Mouse (Mus musculus): Measurements from ENCODE around the gene Sdk1. TPM values are rescaled to one million over a fixed set of nuclear protein-coding genes. Genes with fewer than 3 reads are reported as not detected.

Sdk1 gene
- total and polyA plus RNA-seq, 3 experiments: 0.33 to 1.0 (median 0.94) TPM

- H3K27me3 ChIP-seq (ENCODE audit: control insufficient read depth, insufficient read depth, low read length): no peaks in the 10 kb centered on the region
- H3K9ac ChIP-seq (ENCODE audit: low read depth, low read length): no peak overlapping the region
- no peak for TF ChIP-seq CTCF (IDR thresholded peaks at IDR 0.05)
- TF ChIP-seq POLR2A (IDR thresholded peaks at IDR 0.05; ENCODE audit: insufficient read depth, low read depth, low read length): no peak
- TF ChIP-seq EP300 (IDR thresholded peaks at IDR 0.05; ENCODE audit: insufficient read depth, low read depth, low read length): no peak
- no peaks in the 10 kb centered on the region for H3K79me2 ChIP-seq (replicated peaks; ENCODE audit: control insufficient read depth, insufficient read depth, low read length)
- no peak overlapping the region for H3K27ac ChIP-seq
- H3K4me1 ChIP-seq (ENCODE audit: control insufficient read depth, insufficient read depth, low read length): no peaks in the 10 kb centered on the region
- H3K4me3 ChIP-seq: no peak overlapping the region
- no peak for DNase-seq
- intact Hi-C loops (cut with DNase I): no loop called here
- WGBS: 88% methylated on average over 11 of the region's 11 CpGs
- no peaks in the 10 kb centered on the region for H3K36me3 ChIP-seq (ENCODE audit: control insufficient read depth, insufficient read depth, low read length)
Observed at GRCm38 (mm10) chr5:141950791-141951190, 709.5 kb downstream of the Sdk1 start.

DNA sequence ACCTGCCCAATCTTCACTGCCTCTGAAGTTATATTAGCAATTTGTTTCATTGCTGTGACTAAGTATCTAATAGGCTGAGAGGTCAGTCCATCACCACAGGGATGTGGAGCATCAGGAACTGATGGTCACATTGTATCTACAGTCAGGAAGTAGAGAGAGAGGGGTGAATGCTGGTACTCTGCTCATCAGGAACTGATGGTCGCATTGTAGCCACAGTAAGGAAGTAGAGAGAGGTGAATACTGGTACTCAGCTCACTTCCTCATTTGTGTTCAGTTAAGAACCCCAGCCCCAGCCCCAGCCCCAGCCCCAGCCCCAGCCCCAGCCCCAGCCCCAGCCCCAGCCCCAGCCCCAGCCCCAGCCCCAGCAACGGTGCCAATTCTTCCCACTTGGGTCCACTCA lies 711.0 kb downstream of the Sdk1 start:
- H3K4me1 ChIP-seq (ENCODE audit: control insufficient read depth, insufficient read depth, low read length): no peaks in the 10 kb centered on the region
- no peaks in the 10 kb centered on the region; the same call in 1 of the 2 replicates for H3K27me3 ChIP-seq (ENCODE audit: control insufficient read depth, insufficient read depth, low read length)
- 80% methylated on average over 2 of the region's 2 CpGs for WGBS
- H3K27ac ChIP-seq: no peak overlapping the region
- H3K9ac ChIP-seq (ENCODE audit: low read depth, low read length): no peak overlapping the region
- intact Hi-C loops (cut with DNase I): no loop called here
- no peak for DNase-seq
- no peak overlapping the region for H3K4me3 ChIP-seq
- TF ChIP-seq CTCF (IDR thresholded peaks at IDR 0.05) (no peak), POLR2A (IDR thresholded peaks at IDR 0.05; ENCODE audit: insufficient read depth, low read depth, low read length) (no peak), EP300 (IDR thresholded peaks at IDR 0.05; ENCODE audit: insufficient read depth, low read depth, low read length) (no peak)
- no peaks in the 10 kb centered on the region for H3K36me3 ChIP-seq (ENCODE audit: control insufficient read depth, insufficient read depth, low read length)
- no peaks in the 10 kb centered on the region for H3K79me2 ChIP-seq (replicated peaks; ENCODE audit: control insufficient read depth, insufficient read depth, low read length)

DNA sequence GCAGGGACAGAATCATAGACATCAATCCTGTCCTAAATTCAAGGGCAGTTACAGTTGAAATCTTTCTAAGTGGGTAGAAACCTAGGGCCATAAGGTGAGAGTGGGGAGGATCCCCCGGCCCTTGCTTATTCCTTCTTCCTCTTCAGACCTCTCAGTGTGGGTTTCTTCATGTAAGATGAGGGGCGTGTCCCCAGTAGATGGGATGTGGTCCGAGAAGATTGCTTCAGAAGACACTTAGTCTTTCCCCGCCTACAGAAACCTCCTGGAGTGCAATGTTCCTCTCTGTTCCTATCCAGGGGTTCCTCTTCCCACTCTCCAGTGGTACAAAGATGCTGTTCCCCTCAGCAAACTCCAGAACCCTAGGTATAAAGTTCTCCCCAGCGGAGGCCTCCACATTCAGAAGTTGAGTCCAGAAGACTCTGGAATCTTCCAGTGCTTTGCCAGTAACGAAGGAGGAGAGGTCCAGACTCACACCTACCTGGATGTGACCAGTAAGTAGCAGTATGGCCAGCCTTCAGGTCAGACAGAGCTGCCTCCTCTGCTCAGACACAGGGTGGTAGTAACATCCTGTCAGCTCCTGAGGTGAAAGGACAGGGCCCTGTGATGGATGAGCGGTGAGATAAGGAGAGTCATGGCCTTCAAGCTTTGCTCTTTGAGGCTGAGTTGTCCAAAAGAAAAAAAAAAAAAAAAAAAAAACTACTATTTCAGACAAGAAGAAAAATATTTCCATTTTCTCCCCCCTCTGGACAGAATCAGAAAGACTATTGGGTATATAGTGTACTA lies 711.6 kb downstream of the Sdk1 start:
- DNase-seq: no peak
- no peaks in the 10 kb centered on the region for H3K79me2 ChIP-seq (replicated peaks; ENCODE audit: control insufficient read depth, insufficient read depth, low read length)
- no peak for TF ChIP-seq POLR2A (IDR thresholded peaks at IDR 0.05; ENCODE audit: insufficient read depth, low read depth, low read length)
- H3K27ac ChIP-seq: no peak overlapping the region
- 82% methylated on average over 7 of the region's 7 CpGs for WGBS
- intact Hi-C loops (cut with DNase I): no loop called here
- H3K36me3 ChIP-seq (ENCODE audit: control insufficient read depth, insufficient read depth, low read length): no peaks in the 10 kb centered on the region
- H3K4me1 ChIP-seq (ENCODE audit: control insufficient read depth, insufficient read depth, low read length): no peaks in the 10 kb centered on the region
- no peak overlapping the region for H3K4me3 ChIP-seq
- no peak overlapping the region for H3K9ac ChIP-seq (ENCODE audit: low read depth, low read length)
- H3K27me3 ChIP-seq (ENCODE audit: control insufficient read depth, insufficient read depth, low read length): no peaks in the 10 kb centered on the region; the same call in 1 of the 2 replicates

GRCm38 (mm10) chr5:141971071-141971470 lies 729.8 kb downstream of the Sdk1 start:
- Histone ChIP-seq H3K27me3 (ENCODE audit: control insufficient read depth, insufficient read depth, low read length) (no peaks in the 10 kb centered on the region), H3K4me3 (no peak overlapping the region), H3K4me1 (ENCODE audit: control insufficient read depth, insufficient read depth, low read length) (no peaks in the 10 kb centered on the region), H3K27ac (no peak overlapping the region), H3K79me2 (replicated peaks; ENCODE audit: control insufficient read depth, insufficient read depth, low read length) (no peaks in the 10 kb centered on the region), H3K36me3 (ENCODE audit: control insufficient read depth, insufficient read depth, low read length) (no peaks in the 10 kb centered on the region), H3K9ac (ENCODE audit: low read depth, low read length) (no peak overlapping the region)
- intact Hi-C loops (cut with DNase I): no loop called here
- TF ChIP-seq EP300 (IDR thresholded peaks at IDR 0.05; ENCODE audit: insufficient read depth, low read depth, low read length) (no peak), POLR2A (IDR thresholded peaks at IDR 0.05; ENCODE audit: insufficient read depth, low read depth, low read length) (no peak), CTCF (IDR thresholded peaks at IDR 0.05) (no peak)
- no peak for DNase-seq

- Histone ChIP-seq H3K4me3 (no peak overlapping the region), H3K27ac (no peak overlapping the region), H3K4me1 (ENCODE audit: control insufficient read depth, insufficient read depth, low read length) (no peaks in the 10 kb centered on the region), H3K79me2 (replicated peaks; ENCODE audit: control insufficient read depth, insufficient read depth, low read length) (no peaks in the 10 kb centered on the region), H3K27me3 (ENCODE audit: control insufficient read depth, insufficient read depth, low read length) (no peaks in the 10 kb centered on the region), H3K36me3 (ENCODE audit: control insufficient read depth, insufficient read depth, low read length) (no peaks in the 10 kb centered on the region), H3K9ac (ENCODE audit: low read depth, low read length) (no peak overlapping the region)
- intact Hi-C loops (cut with DNase I): no loop called here
- no peak for DNase-seq
- no peak for TF ChIP-seq EP300 (IDR thresholded peaks at IDR 0.05; ENCODE audit: insufficient read depth, low read depth, low read length)
- no peak for TF ChIP-seq CTCF (IDR thresholded peaks at IDR 0.05)
- TF ChIP-seq POLR2A (IDR thresholded peaks at IDR 0.05; ENCODE audit: insufficient read depth, low read depth, low read length): no peak
Observed at GRCm38 (mm10) chr5:141979511-141979910, 738.2 kb downstream of the Sdk1 start.

DNA sequence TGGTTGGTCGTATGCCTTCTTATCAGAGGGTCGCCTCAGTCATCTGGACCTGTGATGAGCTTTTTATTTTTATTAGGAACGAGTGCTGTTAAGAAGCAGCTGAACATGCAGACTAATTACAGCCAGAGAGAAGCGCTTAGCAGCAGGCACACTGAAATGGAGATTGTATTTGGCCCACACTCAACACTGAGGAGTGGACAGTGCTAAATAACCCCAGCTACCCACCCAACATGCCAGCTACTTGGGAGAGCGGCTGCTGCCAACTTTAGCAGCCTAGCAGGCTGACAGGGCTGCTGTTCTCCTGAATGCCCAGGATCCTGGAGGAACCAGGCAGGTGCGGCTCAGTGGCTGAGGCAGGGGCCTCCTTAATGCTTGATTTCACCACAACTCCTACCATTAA lies 739.5 kb downstream of the Sdk1 start:
- DNase-seq: no peak
- WGBS: 57% methylated on average over 6 of the region's 6 CpGs
- intact Hi-C loops (cut with DNase I): no loop called here
- Histone ChIP-seq H3K79me2 (replicated peaks; ENCODE audit: control insufficient read depth, insufficient read depth, low read length) (no peaks in the 10 kb centered on the region), H3K27me3 (ENCODE audit: control insufficient read depth, insufficient read depth, low read length) (no peaks in the 10 kb centered on the region), H3K27ac (no peak overlapping the region), H3K36me3 (ENCODE audit: control insufficient read depth, insufficient read depth, low read length) (no peaks in the 10 kb centered on the region), H3K9ac (ENCODE audit: low read depth, low read length) (no peak overlapping the region), H3K4me3 (no peak overlapping the region), H3K4me1 (ENCODE audit: control insufficient read depth, insufficient read depth, low read length) (no peaks in the 10 kb centered on the region)
- TF ChIP-seq POLR2A (IDR thresholded peaks at IDR 0.05; ENCODE audit: insufficient read depth, low read depth, low read length) (no peak), CTCF (IDR thresholded peaks at IDR 0.05) (no peak), EP300 (IDR thresholded peaks at IDR 0.05; ENCODE audit: insufficient read depth, low read depth, low read length) (no peak)

Data from heart, adult 2 months (tissue).